Mouse (Mus musculus) CH12.LX (cell line): Measurements from ENCODE around the gene Rreb1. TPM values are rescaled to one million over a fixed set of nuclear protein-coding genes. Genes with fewer than 3 reads are reported as not detected.

Experiments
- DNase-seq: peaks from one replicate; pipeline ENCODE4 v3.0.0-alpha.2; 2013; ENCODE audit errors: extremely low read depth
- H3K27ac ChIP-seq: 2 replicates; pipeline ENCODE4 v1.5.1; 2012; ENCODE audit warnings: low read depth, mild to moderate bottlenecking, control low read depth, moderate library complexity; ENCODE audit not compliant: insufficient read depth
- H3K27me3 ChIP-seq: replicated peaks from 2 replicates; pipeline ENCODE3; 2012; ENCODE audit warnings: inconsistent platforms
- H3K36me3 ChIP-seq, 2 experiments: replicated peaks in 1 of 2; 2 replicates each; pipeline versions ENCODE3 to v1.6.1; 2012; ENCODE audit warnings: inconsistent platforms in 1 of 2, low read length in 1 of 2, mild to moderate bottlenecking in 1 of 2, mixed read lengths in 1 of 2, moderate library complexity in 1 of 2; ENCODE audit not compliant: control insufficient read depth in 1 of 2, insufficient read depth in 1 of 2
- H3K4me1 ChIP-seq, 2 experiments: 2 replicates each; pipeline ENCODE4 v1.6.1; 2012; ENCODE audit warnings: inconsistent platforms in 1 of 2, moderate library complexity in 1 of 2; ENCODE audit not compliant: insufficient read depth in 2 of 2, control insufficient read depth in 1 of 2
- H3K4me2 ChIP-seq: 2 replicates; pipeline ENCODE4 v1.6.1; 2012; ENCODE audit warnings: low read depth, mild to moderate bottlenecking, control low read depth; ENCODE audit not compliant: poor library complexity, insufficient read depth, severe bottlenecking
- H3K4me3 ChIP-seq, 3 experiments: fragments of 150-350 bp in 1 of 3; sonication (generic) in 1 of 3; replicated peaks in 1 of 3; 2 replicates each; pipeline versions ENCODE3 to v1.5.1; 2011 to 2012; ENCODE audit warnings: low read depth in 2 of 3, low read length in 2 of 3, mild to moderate bottlenecking in 2 of 3, moderate library complexity in 2 of 3, control low read depth in 1 of 3, improper control_type of control experiment in 1 of 3, inconsistent platforms in 1 of 3, mixed read lengths in 1 of 3; ENCODE audit not compliant: poor library complexity in 1 of 3
- H3K79me2 ChIP-seq: replicated peaks from 2 replicates; pipeline ENCODE4 v1.6.1; 2012; ENCODE audit warnings: mild to moderate bottlenecking, moderate library complexity; ENCODE audit not compliant: control insufficient read depth, poor library complexity, insufficient read depth, severe bottlenecking; ENCODE audit errors: extremely low read depth
- H3K9ac ChIP-seq: 2 replicates; pipeline ENCODE4 v1.6.1; 2012; ENCODE audit warnings: low read depth, mild to moderate bottlenecking, control low read depth, moderate library complexity; ENCODE audit not compliant: insufficient read depth
- H3K9me3 ChIP-seq: replicated peaks from 2 replicates; pipeline ENCODE3; 2012; ENCODE audit warnings: low read length, inconsistent platforms, mixed read lengths
- BHLHE40 ChIP-seq: IDR thresholded peaks from 2 replicates; pipeline ENCODE4 v1.6.1; 2011; ENCODE audit warnings: mild to moderate bottlenecking, low read depth, low read length, improper control_type of control experiment
- CHD2 ChIP-seq: IDR thresholded peaks from 2 replicates; pipeline ENCODE4 v1.6.1; 2011; ENCODE audit warnings: low read length, improper control_type of control experiment
- ELF1 ChIP-seq: IDR thresholded peaks from 2 replicates; pipeline ENCODE4 v1.6.1; 2014; ENCODE audit warnings: low read depth, mild to moderate bottlenecking, inconsistent platforms, low read length, improper control_type of control experiment
- ETS1 ChIP-seq: conservative IDR thresholded peaks from 2 replicates; pipeline ENCODE4 v1.6.1; 2012; ENCODE audit warnings: low read depth, mild to moderate bottlenecking, inconsistent platforms, low read length, improper control_type of control experiment, moderate library complexity
- HCFC1 ChIP-seq: IDR thresholded peaks from 2 replicates; pipeline ENCODE4 v1.6.1; 2012; ENCODE audit warnings: low read depth, mild to moderate bottlenecking, inconsistent platforms, low read length, improper control_type of control experiment
- JUND ChIP-seq: conservative IDR thresholded peaks from 2 replicates; pipeline ENCODE4 v1.6.1; 2011; ENCODE audit warnings: low read depth, low read length, improper control_type of control experiment
- MAX ChIP-seq: IDR thresholded peaks from 2 replicates; pipeline ENCODE4 v1.6.1; 2011; ENCODE audit warnings: low read length, improper control_type of control experiment
- MXI1 ChIP-seq: IDR thresholded peaks from 2 replicates; pipeline ENCODE4 v1.6.1; 2011; ENCODE audit warnings: mild to moderate bottlenecking, low read depth, low read length, improper control_type of control experiment
- MYC ChIP-seq: IDR thresholded peaks from 2 replicates; pipeline ENCODE4 v1.6.1; 2011; ENCODE audit warnings: low read depth, mild to moderate bottlenecking, improper control_type of control experiment, low read length
- NRF1 ChIP-seq: IDR thresholded peaks from 2 replicates; pipeline ENCODE4 v1.6.1; 2014; ENCODE audit warnings: low read depth, mild to moderate bottlenecking, inconsistent platforms, low read length, improper control_type of control experiment, moderate library complexity
- POLR2A ChIP-seq: IDR thresholded peaks from 2 replicates; pipeline ENCODE4 v1.6.1; 2011; ENCODE audit warnings: low read depth, mild to moderate bottlenecking, improper control_type of control experiment, low read length
- POLR2AphosphoS2 ChIP-seq: IDR thresholded peaks from 2 replicates; pipeline ENCODE4 v1.6.1; 2011; ENCODE audit warnings: low read depth, low read length, improper control_type of control experiment
- RCOR1 ChIP-seq: conservative IDR thresholded peaks from 2 replicates; pipeline ENCODE4 v1.6.1; 2012; ENCODE audit warnings: low read depth, mild to moderate bottlenecking, inconsistent platforms, low read length, improper control_type of control experiment
- SIN3A ChIP-seq: IDR thresholded peaks from 2 replicates; pipeline ENCODE4 v1.6.1; 2012; ENCODE audit warnings: low read length, improper control_type of control experiment, inconsistent platforms
- TBP ChIP-seq: conservative IDR thresholded peaks from 2 replicates; pipeline ENCODE4 v1.6.1; 2011; ENCODE audit warnings: low read depth, low read length, improper control_type of control experiment
- TCF12 ChIP-seq: IDR thresholded peaks from 2 replicates; pipeline ENCODE4 v1.6.1; 2014; ENCODE audit warnings: low read depth, mild to moderate bottlenecking, inconsistent platforms, low read length, improper control_type of control experiment
- UBTF ChIP-seq: IDR thresholded peaks from 2 replicates; pipeline ENCODE4 v1.6.1; 2012; ENCODE audit warnings: low read depth, mild to moderate bottlenecking, inconsistent platforms, low read length, improper control_type of control experiment, moderate library complexity
- USF2 ChIP-seq: conservative IDR thresholded peaks from 2 replicates; pipeline ENCODE4 v1.6.1; 2011; ENCODE audit warnings: low read depth, low read length, improper control_type of control experiment
- ZMIZ1 ChIP-seq: IDR thresholded peaks from 2 replicates; pipeline ENCODE4 v1.6.1; 2012; ENCODE audit warnings: low read depth, mild to moderate bottlenecking, inconsistent platforms, low read length, improper control_type of control experiment
- dilution Hi-C: fragments of 300-500 bp; cut with MboI; formaldehyde crosslinking; loops from 2 replicates; pipeline ENCODE4 v1.14.3; 2020; ENCODE audit warnings: low sequenced_read_pairs; ENCODE audit not compliant: extremely low pct_unique_long_range_greater_than_20kb, extremely low pct_ligation_motif_present
- in situ Hi-C: fragments of 300-500 bp; cut with MboI; formaldehyde crosslinking; loops from 3 replicates; pipeline ENCODE4 v1.14.3; 2019; ENCODE audit warnings: low sequenced_read_pairs, low pct_ligation_motif_present, low pct_unique_long_range_greater_than_20kb, mixed read lengths
- polyA plus RNA-seq: library from polyadenylated mRNA; unstranded; fragments of >175 nt; gene quantifications from 2 replicates; pipeline ENCODE4 v1.2.1, GENCODE M21; 2012; ENCODE audit warnings: low read depth; ENCODE audit not compliant: insufficient read length
- total RNA-seq, 2 experiments: library from RNA; depleted of rRNA; stranded (reverse); fragments of 300-350 nt in 1 of 2; fragments of >200 nt in 1 of 2; gene quantifications; 2 replicates each; pipeline ENCODE4 v1.2.3; 2012 to 2014

Gene Rreb1
- total and polyA plus RNA-seq, 3 experiments = 1.0 to 10.2 (median 5.3) TPM

DNA sequence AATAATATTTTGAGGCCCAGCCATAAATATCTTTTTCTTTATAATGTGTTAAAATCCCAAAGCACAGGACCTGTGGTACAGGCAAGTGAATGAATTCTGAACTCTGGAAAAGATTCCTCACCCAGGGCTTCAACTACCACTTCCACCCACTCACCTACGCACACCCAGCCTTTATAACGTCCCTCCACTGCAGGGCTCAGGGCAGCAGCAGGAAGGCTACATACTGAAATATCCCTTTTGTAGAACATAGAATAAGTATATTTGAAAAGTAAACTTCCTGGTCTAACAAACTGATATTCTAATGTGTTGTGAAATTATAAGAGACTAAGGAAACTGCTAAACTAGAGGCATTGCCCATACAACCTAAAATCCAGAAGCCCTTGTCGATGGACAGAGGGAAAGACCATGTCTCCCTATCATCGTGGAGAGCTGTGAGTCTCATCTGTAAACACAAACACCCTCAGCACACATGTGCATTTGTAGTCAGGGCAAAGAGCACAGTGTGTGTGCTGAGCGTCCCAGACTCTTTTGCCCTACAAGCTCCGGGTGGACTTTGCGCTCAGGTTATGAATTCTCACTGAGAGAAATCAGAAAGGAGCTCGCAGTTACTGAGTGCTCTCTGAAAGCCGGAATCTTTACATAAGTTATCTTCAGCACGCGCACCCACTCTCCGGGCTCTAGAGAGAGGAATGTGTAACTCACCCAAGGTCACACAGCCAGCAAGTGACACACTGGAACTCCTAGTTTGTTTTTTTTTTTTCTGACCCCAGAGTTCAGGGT, 46.1 kb upstream of the Rreb1 start:
- Histone ChIP-seq H3K9me3 (no peaks in the 10 kb centered on the region), H3K4me1 (peaks cover 0 to 6% of the 10 kb centered on the region in 2 experiments; a peak in 2 of 4 replicates), H3K36me3 (no peaks in the 10 kb centered on the region), H3K9ac (no peak overlapping the region), H3K79me2 (no peaks in the 10 kb centered on the region), H3K4me3 (no peak overlapping the region), H3K27ac (no peak overlapping the region), H3K27me3 (no peaks in the 10 kb centered on the region), H3K4me2 (no peak overlapping the region)
- no peak for DNase-seq
- in situ Hi-C loops (no loop called here), dilution Hi-C loops (no loop called here)
- no peak for TF ChIP-seq NRF1
- TF ChIP-seq MXI1 = no peak
- no peak for TF ChIP-seq TCF12
- no peak for TF ChIP-seq RCOR1
- no peak for TF ChIP-seq JUND

DNA sequence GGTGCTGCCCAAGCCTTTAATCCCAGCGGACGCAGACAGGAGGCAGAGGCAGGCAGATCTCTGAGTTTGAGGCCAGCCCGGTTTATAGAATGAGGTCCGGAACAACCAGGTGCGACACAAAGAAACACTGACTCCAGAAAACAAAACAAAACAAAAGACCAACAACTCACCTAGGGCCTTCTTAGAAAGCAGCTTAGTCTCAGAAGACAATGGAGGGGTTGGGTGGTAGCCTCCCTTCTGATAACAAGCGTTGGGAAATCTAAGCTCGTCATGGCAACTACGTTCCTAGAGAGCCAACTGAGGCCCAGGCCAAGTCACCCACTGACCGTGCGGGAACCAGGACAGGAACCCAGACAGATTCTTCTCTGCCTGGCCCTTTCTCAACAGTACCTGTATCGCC, 43.7 kb upstream of the Rreb1 start:
- DNase-seq = no peak
- Histone ChIP-seq H3K9me3 (no peaks in the 10 kb centered on the region), H3K27ac (no peak overlapping the region), H3K4me3 (no peak overlapping the region), H3K27me3 (no peaks in the 10 kb centered on the region), H3K9ac (no peak overlapping the region), H3K4me1 (no peaks in the 10 kb centered on the region), H3K36me3 (no peaks in the 10 kb centered on the region), H3K79me2 (no peaks in the 10 kb centered on the region), H3K4me2 (no peak overlapping the region)
- in situ Hi-C loops = no loop called here
- dilution Hi-C loops = no loop called here
- TF ChIP-seq MAX = no peak
- TF ChIP-seq POLR2A = no peak
- no peak for TF ChIP-seq CHD2
- no peak for TF ChIP-seq ETS1
- no peak for TF ChIP-seq BHLHE40
- no peak for TF ChIP-seq USF2
- no peak for TF ChIP-seq TCF12

DNA sequence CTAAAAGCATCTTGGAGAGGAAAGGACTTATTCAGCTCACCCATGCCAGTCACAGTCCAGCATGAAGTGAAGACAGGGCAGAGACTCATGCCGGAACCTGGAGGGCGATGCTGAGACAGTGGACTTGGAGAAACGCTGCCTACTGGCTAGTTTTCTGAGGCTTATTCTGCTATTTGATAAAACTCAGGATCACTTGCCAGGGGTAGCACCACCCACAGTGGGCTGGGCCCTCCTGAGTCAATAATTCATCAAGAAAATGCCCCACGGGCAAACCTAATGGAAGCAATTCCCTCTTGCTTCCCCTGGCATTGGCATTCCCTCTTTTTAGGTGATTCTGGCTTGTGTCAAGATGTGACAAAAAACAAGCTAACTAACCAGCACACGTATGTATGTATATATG, 38.1 kb upstream of the Rreb1 start:
- Histone ChIP-seq H3K4me2 (no peak overlapping the region), H3K4me1 (no peaks in the 10 kb centered on the region), H3K4me3 (no peak overlapping the region), H3K9ac (no peak overlapping the region), H3K9me3 (no peaks in the 10 kb centered on the region), H3K27ac (no peak overlapping the region), H3K36me3 (no peaks in the 10 kb centered on the region), H3K27me3 (no peaks in the 10 kb centered on the region), H3K79me2 (no peaks in the 10 kb centered on the region)
- in situ Hi-C loops = no loop called here
- dilution Hi-C loops = no loop called here
- no peak for TF ChIP-seq BHLHE40
- TF ChIP-seq CHD2 = no peak
- TF ChIP-seq POLR2AphosphoS2 = no peak
- TF ChIP-seq TBP = no peak
- no peak for TF ChIP-seq ELF1
- TF ChIP-seq HCFC1 = no peak
- TF ChIP-seq MYC = no peak
- no peak for TF ChIP-seq ZMIZ1
- no peak for TF ChIP-seq SIN3A
- no peak for TF ChIP-seq NRF1
- TF ChIP-seq UBTF = no peak
- DNase-seq = no peak
